Mouse (Mus musculus) midbrain, embryonic 11.5 days (tissue): ENCODE data around the gene Mdm2. TPM values are rescaled to one million over a fixed set of nuclear protein-coding genes. Genes with fewer than 3 reads are reported as not detected.
"Not testable (repeated sequence)": the region's sequence is repeated elsewhere in the genome, so short reads cannot be mapped to it uniquely, and the experiment has no call there.

ENCODE experiments used
- ATAC-seq: fragments of 200-750 bp; cut with Nextera tagmentation; 2 replicates; pipeline ENCODE4 v1.8.0; 2017; ENCODE audit warnings: moderate TSS enrichment, moderate library complexity; ENCODE audit not compliant: low FRiP score
- DNase-seq: peaks from one replicate; pipeline ENCODE4 v3.0.0; 2015; ENCODE audit warnings: low spot score; ENCODE audit errors: missing footprints
- H3K27ac ChIP-seq: fragments of 300-500 bp; sonication (generic); 2 replicates; pipeline ENCODE4 v1.5.1; 2014; ENCODE audit warnings: low read depth, low read length
- H3K27me3 ChIP-seq: fragments of 300-500 bp; sonication (generic); 2 replicates; pipeline ENCODE4 v1.6.1; 2014; ENCODE audit warnings: mild to moderate bottlenecking, low read length, moderate library complexity, mixed read lengths; ENCODE audit not compliant: control insufficient read depth, insufficient read depth
- H3K36me3 ChIP-seq: fragments of 300-500 bp; sonication (generic); 2 replicates; pipeline ENCODE4 v1.6.1; 2014; ENCODE audit warnings: mild to moderate bottlenecking, low read length, moderate library complexity, mixed read lengths; ENCODE audit not compliant: control insufficient read depth, insufficient read depth
- H3K4me1 ChIP-seq: fragments of 300-500 bp; sonication (generic); 2 replicates; pipeline ENCODE4 v1.6.1; 2014; ENCODE audit warnings: low read length; ENCODE audit not compliant: control insufficient read depth, insufficient read depth
- H3K4me2 ChIP-seq: fragments of 300-500 bp; sonication (generic); 2 replicates; pipeline ENCODE4 v1.6.1; 2014; ENCODE audit warnings: mild to moderate bottlenecking, moderate library complexity
- H3K4me3 ChIP-seq: fragments of 300-500 bp; sonication (generic); 2 replicates; pipeline ENCODE4 v1.5.1; 2014; ENCODE audit warnings: low read depth, low read length
- H3K9ac ChIP-seq: fragments of 300-500 bp; sonication (generic); 2 replicates; pipeline ENCODE4 v1.6.1; 2014; ENCODE audit warnings: low read length
- H3K9me3 ChIP-seq: fragments of 300-500 bp; sonication (generic); 2 replicates; pipeline ENCODE4 v1.6.1; 2016; ENCODE audit warnings: low read length; ENCODE audit not compliant: control insufficient read depth
- WGBS: fragments of 180-500 bp; shearing (Covaris S2); extraction: QIAGEN DNeasy Blood & Tissue Kit; methylation state at CpG from one replicate; pipeline ENCODE4 v1.1.7; 2014; 5-methylcytosine and 5-hydroxymethylcytosine counted together
- polyA plus RNA-seq: library from polyadenylated mRNA; unstranded; fragments of >200 nt; fragmentation: Nextera tagmentation; extraction: Ambion mirVana; gene quantifications from 2 replicates; pipeline ENCODE4 v1.2.1, GENCODE M21; 2014

Gene Mdm2
- polyA plus RNA-seq, 1 experiment from 2014 or later = 67.5 TPM

- Histone ChIP-seq H3K4me3 (no peak overlapping the region), H3K4me2 (no peak overlapping the region), H3K36me3 (no peaks in the 10 kb centered on the region), H3K4me1 (no peaks in the 10 kb centered on the region), H3K9ac (no peak overlapping the region), H3K9me3 (no peaks in the 10 kb centered on the region), H3K27me3 (no peaks in the 10 kb centered on the region), H3K27ac (no peak overlapping the region)
- ATAC-seq (no peak), DNase-seq (no peak)
- 85% methylated on average over 5 of the region's 5 CpGs for WGBS
Observed at GRCm38 (mm10) chr10:117724136-117724718, 13.7 kb upstream of the Mdm2 start.

GRCm38 (mm10) chr10:117718161-117719119 is 7.9 kb upstream of the Mdm2 start:
- 73% methylated on average over 19 of the region's 19 CpGs for WGBS
- DNase-seq (no peak), ATAC-seq (no peak)
- no peak overlapping the region for H3K9ac ChIP-seq
- H3K9me3 ChIP-seq = no peaks in the 10 kb centered on the region
- no peak overlapping the region for H3K4me2 ChIP-seq
- no peaks in the 10 kb centered on the region for H3K27me3 ChIP-seq
- H3K36me3 ChIP-seq = no peaks in the 10 kb centered on the region
- H3K4me3 ChIP-seq = no peak overlapping the region
- no peaks in the 10 kb centered on the region for H3K4me1 ChIP-seq
- no peak overlapping the region for H3K27ac ChIP-seq

DNA sequence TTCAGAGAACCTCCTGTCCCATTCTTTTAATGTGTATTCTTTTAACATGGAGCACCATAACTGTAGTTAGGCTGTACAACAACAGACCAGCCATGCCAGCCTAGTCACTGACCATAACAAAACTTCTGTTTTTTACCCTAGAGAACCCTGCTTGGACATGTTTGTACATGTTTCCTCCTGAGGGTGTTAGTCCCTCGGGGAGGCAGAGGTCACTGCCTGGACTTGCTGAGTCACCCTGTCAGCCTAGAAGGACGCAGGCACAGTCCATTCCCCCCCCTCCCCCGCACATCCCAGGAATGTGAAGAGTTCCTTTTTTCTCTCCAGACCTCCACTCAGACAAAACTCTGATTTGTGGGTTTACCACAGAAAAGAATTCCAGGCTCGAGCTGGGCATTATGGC is 7.0 kb upstream of the Mdm2 start:
- no peak overlapping the region for H3K4me3 ChIP-seq
- H3K27me3 ChIP-seq = no peaks in the 10 kb centered on the region
- H3K9me3 ChIP-seq = no peaks in the 10 kb centered on the region
- DNase-seq (no peak), ATAC-seq (no peak)
- no peaks in the 10 kb centered on the region for H3K4me1 ChIP-seq
- 22% methylated on average over 4 of the region's 4 CpGs for WGBS
- no peak overlapping the region for H3K27ac ChIP-seq
- H3K36me3 ChIP-seq = no peaks in the 10 kb centered on the region
- H3K9ac ChIP-seq = no peak overlapping the region
- no peak overlapping the region for H3K4me2 ChIP-seq

DNA sequence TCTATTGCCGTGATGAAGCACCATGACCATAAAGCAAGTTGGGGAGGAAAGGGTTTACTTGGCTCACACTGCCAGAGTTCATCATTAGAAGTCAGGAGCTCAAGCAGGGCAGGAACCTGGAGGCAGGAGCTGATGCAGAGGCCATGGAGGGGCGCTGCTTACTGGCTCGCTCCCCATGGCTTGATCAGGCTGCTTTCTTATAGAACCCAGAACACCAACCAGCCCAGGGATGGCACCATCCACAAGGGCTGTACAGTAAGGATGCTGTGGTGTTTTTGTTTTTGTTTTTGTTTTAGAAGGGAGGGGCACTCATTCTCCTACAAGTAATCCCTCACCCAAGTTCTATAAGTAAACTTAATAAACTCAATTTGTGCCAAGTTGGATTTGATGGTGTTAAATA is 6.1 kb upstream of the Mdm2 start:
- H3K9me3 ChIP-seq = no peaks in the 10 kb centered on the region
- ATAC-seq = no peak
- no peaks in the 10 kb centered on the region for H3K36me3 ChIP-seq
- H3K27me3 ChIP-seq = no peaks in the 10 kb centered on the region
- H3K4me1 ChIP-seq = no peaks in the 10 kb centered on the region
- WGBS = 86% methylated on average over 3 of the region's 3 CpGs
- H3K4me3 ChIP-seq = no peak overlapping the region
- no peak overlapping the region for H3K4me2 ChIP-seq
- no peak for DNase-seq
- no peak overlapping the region for H3K27ac ChIP-seq
- no peak overlapping the region for H3K9ac ChIP-seq

- WGBS = 95% methylated on average over 1 of the region's 1 CpGs
- ATAC-seq, H3K9me3 ChIP-seq, H3K27me3 ChIP-seq, H3K9ac ChIP-seq, H3K4me3 ChIP-seq, H3K27ac ChIP-seq, H3K36me3 ChIP-seq, H3K4me1 ChIP-seq, DNase-seq, H3K4me2 ChIP-seq: not testable (repeated sequence)
Observed at GRCm38 (mm10) chr10:117715654-117716053, 5.1 kb upstream of the Mdm2 start.

- H3K9ac ChIP-seq = no peak overlapping the region
- WGBS = 83% methylated on average over 4 of the region's 4 CpGs
- no peaks in the 10 kb centered on the region for H3K9me3 ChIP-seq
- ATAC-seq (no peak), DNase-seq (no peak)
- no peaks in the 10 kb centered on the region for H3K36me3 ChIP-seq
- no peaks in the 10 kb centered on the region for H3K27me3 ChIP-seq
- H3K27ac ChIP-seq = no peak overlapping the region
- no peak overlapping the region for H3K4me3 ChIP-seq
- H3K4me2 ChIP-seq = no peak overlapping the region
- peaks cover 3% of the 10 kb centered on the region; the same call in 1 of the 2 replicates for H3K4me1 ChIP-seq
Observed at GRCm38 (mm10) chr10:117714928-117715500, 4.5 kb upstream of the Mdm2 start.

DNA sequence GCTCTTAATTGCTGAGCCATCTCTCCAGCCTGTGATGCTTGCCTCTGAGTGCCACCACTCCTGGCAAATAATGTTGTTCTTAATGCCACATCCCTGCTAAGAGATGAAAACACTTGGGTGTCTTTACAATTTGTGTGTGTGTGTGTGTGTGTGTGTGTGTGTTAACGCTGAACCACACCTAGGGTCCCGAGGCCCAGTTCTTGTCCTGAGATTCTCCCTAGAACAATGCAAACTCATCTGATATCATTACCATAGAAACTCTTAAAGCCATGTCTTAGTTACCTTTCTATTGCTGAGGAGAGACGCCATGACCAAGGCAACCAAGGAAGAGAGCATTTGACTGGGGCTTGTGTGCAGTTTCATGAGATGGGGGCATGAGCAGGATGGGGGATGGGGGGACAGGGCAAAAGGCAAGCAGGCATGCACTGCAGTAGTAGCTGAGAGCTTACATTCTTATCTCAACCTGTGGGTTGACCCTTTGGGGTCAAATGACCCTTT is 3.5 kb upstream of the Mdm2 start:
- peaks cover 8% of the 10 kb centered on the region; the same call in 1 of the 2 replicates for H3K4me1 ChIP-seq
- no peak overlapping the region for H3K9ac ChIP-seq
- WGBS = 83% methylated on average over 3 of the region's 3 CpGs
- DNase-seq = no peak
- H3K9me3 ChIP-seq = no peaks in the 10 kb centered on the region
- no peak overlapping the region for H3K4me2 ChIP-seq
- no peaks in the 10 kb centered on the region for H3K36me3 ChIP-seq
- H3K27me3 ChIP-seq = no peaks in the 10 kb centered on the region
- H3K4me3 ChIP-seq = no peak overlapping the region
- no peak overlapping the region for H3K27ac ChIP-seq
- ATAC-seq = no peak

DNA sequence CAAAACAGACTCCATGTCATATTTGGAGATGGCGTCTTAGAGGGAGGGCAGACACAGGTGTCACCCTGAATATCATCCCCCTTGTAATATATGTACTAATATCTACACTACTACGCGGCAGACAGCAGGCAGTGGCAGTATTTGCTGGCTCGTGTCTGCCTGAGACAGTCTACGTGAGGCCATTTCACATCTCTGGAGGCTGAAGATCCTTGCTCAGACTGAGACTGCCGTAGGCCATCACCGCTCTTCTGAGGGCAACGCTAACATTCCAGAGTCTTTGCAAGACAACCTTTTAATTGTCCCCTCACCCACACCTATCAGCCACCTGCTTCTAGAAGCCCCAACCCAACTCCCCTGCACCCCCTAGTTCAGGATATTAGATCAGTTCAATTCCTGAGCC is 2.9 kb upstream of the Mdm2 start:
- Histone ChIP-seq H3K4me2 (no peak overlapping the region), H3K9me3 (no peaks in the 10 kb centered on the region), H3K4me1 (peaks cover 12% of the 10 kb centered on the region; the same call in 1 of the 2 replicates), H3K36me3 (no peaks in the 10 kb centered on the region; the same call in 1 of the 2 replicates), H3K27me3 (no peaks in the 10 kb centered on the region), H3K9ac (no peak overlapping the region), H3K27ac (no peak overlapping the region), H3K4me3 (no peak overlapping the region)
- DNase-seq (no peak), ATAC-seq (no peak)
- 94% methylated on average over 8 of the region's 8 CpGs for WGBS

DNA sequence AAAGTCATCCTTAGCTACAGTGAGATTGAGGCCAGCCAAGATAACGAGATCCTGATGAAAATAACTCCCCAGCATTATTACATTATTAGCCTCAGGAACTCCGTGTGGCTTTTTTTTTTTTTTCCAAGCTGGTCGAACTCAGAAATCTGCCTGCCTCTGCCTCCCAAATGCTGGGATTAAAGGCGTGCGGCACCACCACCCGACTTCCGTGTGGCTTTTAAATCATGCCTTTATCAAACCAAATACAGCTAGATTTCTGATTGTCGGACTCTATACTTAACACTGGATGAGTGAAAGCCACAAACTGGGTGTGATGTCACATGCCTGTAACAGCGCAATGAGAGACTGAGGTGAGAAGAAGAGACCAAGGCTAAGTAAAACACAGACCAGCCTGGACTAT is 2.3 kb upstream of the Mdm2 start:
- Histone ChIP-seq H3K27me3 (no peaks in the 10 kb centered on the region), H3K4me1 (peaks cover 12% of the 10 kb centered on the region; the same call in 1 of the 2 replicates), H3K36me3 (no peaks in the 10 kb centered on the region; the same call in 1 of the 2 replicates), H3K4me3 (no peak overlapping the region), H3K9ac (no peak overlapping the region), H3K9me3 (no peaks in the 10 kb centered on the region), H3K4me2 (no peak overlapping the region), H3K27ac (no peak overlapping the region)
- 92% methylated on average over 9 of the region's 9 CpGs for WGBS
- no peak for ATAC-seq
- no peak for DNase-seq
